Mouse (Mus musculus) bone marrow, adult 2 months (tissue): ENCODE measurements around the gene Atp13a5.

Experiments
- CTCF ChIP-seq: fragments of 200-500 bp; IDR thresholded peaks from 2 replicates; pipeline ENCODE4 v1.5.1; 2011; ENCODE audit warnings: low read length, control low read depth; ENCODE audit not compliant: control insufficient read depth, insufficient read depth
- POLR2A ChIP-seq: fragments of 200-500 bp; IDR thresholded peaks from 2 replicates; pipeline ENCODE4 v1.6.1; 2011; ENCODE audit warnings: low read depth, mild to moderate bottlenecking, control low read depth, low read length, borderline replicate concordance; ENCODE audit not compliant: control insufficient read depth

- TF ChIP-seq CTCF (no peak), POLR2A (no peak)
Measured at GRCm38 (mm10) chr16:29209605-29210411, 168.7 kb downstream of the Atp13a5 start, which contains the start of gene Hrasls.
